8 mouse cellular contexts compared by ENCODE assay signal in genomic region chr6:49214928-49215747, GRCm38 (mm10). TPM values are rescaled to one million over a fixed set of nuclear protein-coding genes. Genes with fewer than 3 reads are reported as not detected.
DNase-seq lines count a peak whose midpoint lies in the region; ATAC-seq lines count a peak whose summit lies in the region.

TSS of gene Igf2bp3 (minus strand) at chr6:49214957.

- peak; percentile 37 for DNase-seq in ovary, postnatal 36 days (ENCODE audit: low spot score)
- no peak for DNase-seq in ovary, adult 18-20 months (ENCODE audit: low spot score)
- DNase-seq in limb, embryonic 11.5 days (ENCODE audit: low spot score), result peak; percentile 95
- DNase-seq in neural tube, embryonic 10.5 days (ENCODE audit: extremely low spot score, low spot score), result peak; percentile 97
- DNase-seq in thymus, postnatal 4 days, result peak; percentile 97
- DNase-seq in layer of hippocampus, postnatal 36 days, result no peak

- H3K4me3 ChIP-seq in brown adipose tissue, adult 24 weeks (ENCODE audit: insufficient read depth, low read depth, low read length), result peak within 1 kb of the TSS; percentile 49
- H3K4me3 ChIP-seq in heart, embryonic 12.5 days, result peak within 1 kb of the TSS; percentile 73
- peak within 1 kb of the TSS; percentile 91 for H3K4me3 ChIP-seq in limb, embryonic 11.5 days (ENCODE audit: low read depth, low read length)

- peak within 1 kb of the TSS; percentile 91 for H3K9ac ChIP-seq in heart, embryonic 12.5 days
- peak within 1 kb of the TSS; percentile 98 for H3K9ac ChIP-seq in limb, embryonic 11.5 days (ENCODE audit: low read length)

- H3K9me3 ChIP-seq in heart, embryonic 12.5 days (replicated peaks), result no peaks in the 10 kb centered on the region
- H3K9me3 ChIP-seq in limb, embryonic 11.5 days (ENCODE audit: control insufficient read depth, low read length), result no peaks in the 10 kb centered on the region

- H3K36me3 ChIP-seq in heart, embryonic 12.5 days, result 0 out of 2 replicates have a peak, but pooled peaks cover 2% of the 10 kb centered on the region
- no peaks in the 10 kb centered on the region for H3K36me3 ChIP-seq in limb, embryonic 11.5 days (ENCODE audit: control insufficient read depth, insufficient read depth, low read length)

- WGBS in heart, embryonic 12.5 days, result under 1% methylated on average over 66 of the region's 68 CpGs
- under 1% methylated on average over 62 of the region's 68 CpGs for WGBS in limb, embryonic 11.5 days

- no peak within 1 kb of the TSS for H3K27ac ChIP-seq in brown adipose tissue, adult 24 weeks (replicated peaks; ENCODE audit: low read depth, low read length)
- H3K27ac ChIP-seq in heart, embryonic 12.5 days (ENCODE audit: poor library complexity, severe bottlenecking), result peak within 1 kb of the TSS; percentile 100
- H3K27ac ChIP-seq in limb, embryonic 11.5 days (replicated peaks; ENCODE audit: low read depth, low read length), result peak within 1 kb of the TSS; percentile 99

- peak; percentile 87 for ATAC-seq in heart, embryonic 12.5 days (ENCODE audit: insufficient number of reproducible peaks, low FRiP score)
- ATAC-seq in limb, embryonic 11.5 days (ENCODE audit: insufficient number of reproducible peaks, low FRiP score, low TSS enrichment, low read depth), result peak; percentile 76

- H3K27me3 ChIP-seq in heart, embryonic 12.5 days (replicated peaks), result no peaks in the 10 kb centered on the region
- H3K27me3 ChIP-seq in limb, embryonic 11.5 days (ENCODE audit: control insufficient read depth, insufficient read depth, low read length), result no peaks in the 10 kb centered on the region

- no peaks in the 10 kb centered on the region for H3K4me1 ChIP-seq in brown adipose tissue, adult 24 weeks (ENCODE audit: control insufficient read depth, insufficient read depth, insufficient read length, low read length)
- peaks cover 31% of the 10 kb centered on the region for H3K4me1 ChIP-seq in heart, embryonic 12.5 days (replicated peaks)
- peaks cover 16% of the 10 kb centered on the region; the same call in 1 of the 2 replicates for H3K4me1 ChIP-seq in limb, embryonic 11.5 days (ENCODE audit: control insufficient read depth, insufficient read depth, low read length)

- H3K4me2 ChIP-seq in heart, embryonic 12.5 days, result peak within 1 kb of the TSS; percentile 87
- H3K4me2 ChIP-seq in limb, embryonic 11.5 days (ENCODE audit: low read depth, severe bottlenecking), result peak within 1 kb of the TSS; percentile 64

RNA-seq across cellular contexts. Expression of gene Igf2bp3, which starts in this region (rescaled TPM):
- polyA plus RNA-seq in brown adipose tissue, adult 24 weeks (2012; ENCODE audit: insufficient read depth, insufficient read length, missing spikeins), result not detected in 2 replicates
- 68.6 and 69.2 TPM in 2 replicates for polyA plus RNA-seq in heart, embryonic 12.5 days (2016; fragmentation: Nextera tagmentation; extraction: Ambion mirVana)
- polyA plus RNA-seq in limb, embryonic 11.5 days (2014; fragmentation: Nextera tagmentation; extraction: Ambion mirVana), result 140 and 155 TPM in 2 replicates
- not detected for total RNA-seq in layer of hippocampus, postnatal 36 days (2021)

Comparison
In these comparisons a context has a peak if more than half of its experiments do, and no peak if none do; other contexts are left out.
1. RNA of gene Igf2bp3 (polyA plus RNA-seq): 140 to 155 TPM in limb, embryonic 11.5 days and 68.6 to 69.2 TPM in heart, embryonic 12.5 days; not detected in brown adipose tissue, adult 24 weeks; every median in the first group is over 10 times any median in the second.
2. DNase-seq: peak in ovary, postnatal 36 days (single experiment), limb, embryonic 11.5 days (single experiment), neural tube, embryonic 10.5 days (single experiment) and thymus, postnatal 4 days (single experiment); none in ovary, adult 18-20 months (single experiment) and layer of hippocampus, postnatal 36 days (0 of 2).
3. Peak in every context shown above with its lines, with median percentiles within 50 percentile points of each other: H3K4me3 ChIP-seq.